Mouse (Mus musculus) lung, postnatal 4 days (tissue): ENCODE results near the gene Gnas.

Experiments used
- DNase-seq, 2 experiments: peaks; one replicate each; pipeline ENCODE4 v3.0.0; 2021

Gene Gnas

DNA sequence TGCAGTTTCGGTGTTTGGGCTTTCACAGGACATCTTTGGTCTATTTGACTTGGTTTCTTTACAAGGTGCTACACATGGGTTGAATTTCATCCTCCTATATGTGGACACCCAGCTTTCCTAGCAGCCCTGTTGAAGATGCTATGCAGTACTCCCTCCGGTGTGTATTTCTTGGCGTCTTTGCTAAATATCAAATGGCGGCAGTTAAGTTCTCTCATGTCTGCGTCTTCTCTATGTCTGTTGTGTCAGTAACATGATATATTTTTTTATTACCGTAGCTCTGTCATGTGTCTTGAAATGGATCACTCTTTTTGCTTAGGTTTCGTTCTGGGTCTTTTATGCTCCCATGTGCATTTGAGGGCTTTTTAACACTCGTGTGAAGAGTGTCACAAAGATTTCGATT, 96.9 kb downstream of the Gnas start:
- DNase-seq: no peak

DNA sequence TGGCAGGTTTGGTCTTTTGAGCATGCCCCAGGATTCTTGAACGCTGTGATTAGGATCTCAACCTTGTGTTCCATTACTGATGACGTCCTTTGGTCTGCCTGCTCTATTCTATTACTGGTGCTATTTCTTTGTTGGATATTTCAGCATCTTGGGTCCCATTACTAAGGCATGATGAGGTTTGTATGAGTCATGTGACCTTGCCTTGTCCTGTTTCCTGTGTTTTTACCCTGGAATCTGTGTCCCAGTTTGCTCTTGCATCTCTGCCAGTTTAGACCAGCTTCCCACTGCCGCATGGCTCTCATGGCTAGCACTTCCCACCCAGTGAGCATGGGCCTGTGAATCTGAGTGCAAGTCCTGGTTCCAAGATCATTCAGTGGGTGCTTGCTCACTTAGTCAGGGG, 107.8 kb downstream of the Gnas start:
- DNase-seq: no peak

DNA sequence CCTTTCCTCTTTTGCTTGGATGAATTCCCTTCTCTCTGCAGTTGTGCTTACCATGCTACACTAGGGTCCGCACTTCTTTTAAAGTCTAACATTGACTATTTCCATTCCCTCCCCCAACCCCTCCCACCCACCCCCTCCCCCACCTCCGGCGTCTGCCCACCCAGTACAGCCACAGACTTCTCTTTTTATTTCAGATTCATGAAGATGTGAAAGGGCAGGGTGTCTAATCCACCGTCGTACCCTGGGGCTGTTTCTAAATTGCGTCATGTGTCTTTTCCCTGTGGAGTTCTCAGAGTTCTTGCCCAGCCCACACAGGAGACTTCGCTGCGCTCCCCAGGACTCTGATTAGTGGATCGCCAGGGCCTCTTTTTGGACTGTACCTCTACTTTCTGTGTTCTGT, 108.4 kb downstream of the Gnas start:
- DNase-seq: no peak

DNA sequence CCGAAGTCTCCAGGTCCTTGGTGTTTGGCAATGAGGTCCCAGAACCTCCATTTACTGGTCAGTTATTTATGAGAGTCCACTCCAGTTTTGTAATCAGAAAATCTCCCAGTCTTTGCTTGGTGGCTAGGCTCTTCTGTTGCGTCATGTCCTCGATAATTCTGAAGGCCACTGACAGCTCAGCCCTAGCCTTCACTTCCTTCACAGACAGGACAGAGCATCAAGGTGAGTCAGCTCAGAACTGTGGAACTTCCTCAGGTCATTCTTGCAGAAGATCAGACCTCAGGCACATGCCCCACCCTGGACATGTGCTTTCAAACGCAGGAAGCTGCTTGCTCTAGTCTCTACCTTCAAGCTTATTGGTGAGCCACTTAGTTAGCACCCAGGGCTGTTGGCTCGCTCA, 109.3 kb downstream of the Gnas start:
- DNase-seq: no peak
